Mouse (Mus musculus) layer of hippocampus, postnatal 14 days (tissue): ENCODE measurements around the gene Olfr994. TPM values are rescaled to one million over a fixed set of nuclear protein-coding genes. Genes with fewer than 3 reads are reported as not detected.
A peak's percentile ranks its signal among the peaks of the same experiment; 100 is the strongest.

Experiments
- DNase-seq, 2 experiments: peaks; one replicate each; pipeline ENCODE4 v3.0.0; 2021 to 2022; ENCODE audit warnings: low spot score in 2 of 2, mixed read lengths in 1 of 2
- long read RNA-seq, 2 experiments: library from polyadenylated mRNA; stranded (forward); transcript quantifications; one replicate each; pipeline ENCODE4 v2.0.0; 2021
- total RNA-seq, 2 experiments: library from RNA; stranded (reverse); gene quantifications; 2 replicates each; pipeline ENCODE4 v1.2.3; 2021

Gene Olfr994
- total RNA-seq, result not detected
- long read RNA-seq, experiment 1, result 0 reads
- long read RNA-seq, experiment 2, result 0 reads

GRCm38 (mm10) chr2:85436351-85436750, at the start of gene Olfr994:
TSS of gene Olfr994 (minus strand) at chr2:85436451.
- DNase-seq, result no peak

GRCm38 (mm10) chr2:85466801-85467325, 30.6 kb upstream of the Olfr994 start:
- DNase-seq, result no peak

- DNase-seq, result no peak
Measured at GRCm38 (mm10) chr2:85443539-85443938, 7.3 kb upstream of the Olfr994 start, which contains the start of gene Olfr995. TSS of gene Olfr995 (minus strand) at chr2:85443639.

- DNase-seq, result no peak
Measured at GRCm38 (mm10) chr2:85442546-85442945, 6.3 kb upstream of the Olfr994 start.

- peak in 1 of 2 experiments; percentile 65 for DNase-seq
Measured at GRCm38 (mm10) chr2:85425893-85426292, 10.4 kb downstream of the Olfr994 start.

- DNase-seq, result no peak
Measured at GRCm38 (mm10) chr2:85414777-85415176, 21.5 kb downstream of the Olfr994 start, which contains the start of gene Olfr993. TSS of gene Olfr993 (minus strand) at chr2:85414877.

- DNase-seq, result no peak
Measured at GRCm38 (mm10) chr2:85409369-85409768, 26.9 kb downstream of the Olfr994 start, which contains the start of gene Olfr992. TSS of gene Olfr992 (minus strand) at chr2:85409469.

Other genes starting within 250 kb of the Olfr994 start
- gene Lrrc55, start 239.3 kb downstream of the Olfr994 start, total RNA-seq, result 10 to 100 TPM; 23.0 to 26.1 TPM
- not detected for gene Olfr987, start 97.1 kb downstream of the Olfr994 start, total RNA-seq
- gene Olfr988, start 73.2 kb downstream of the Olfr994 start, total RNA-seq, result not detected
- gene Olfr992, start 27.0 kb downstream of the Olfr994 start, total RNA-seq, result not detected
- not detected for gene Olfr993, start 21.6 kb downstream of the Olfr994 start, total RNA-seq
- not detected for gene Olfr995, start 7.2 kb upstream of the Olfr994 start, total RNA-seq
- gene 4833423E24Rik, start 82.6 kb upstream of the Olfr994 start, total RNA-seq, result under 1 TPM; 0.43 to 0.65 TPM
- not detected for gene Olfr996, start 142.8 kb upstream of the Olfr994 start, total RNA-seq
- not detected for gene Olfr998, start 152.5 kb upstream of the Olfr994 start, total RNA-seq
- not detected for gene Olfr1000, start 175.5 kb upstream of the Olfr994 start, total RNA-seq
- gene Olfr1002, start 214.3 kb upstream of the Olfr994 start, total RNA-seq, result not detected
- not detected for gene Olfr154, start 228.0 kb upstream of the Olfr994 start, total RNA-seq
- not detected for gene Olfr1006, start 242.3 kb upstream of the Olfr994 start, total RNA-seq